Comparison of ENCODE assay signal across 10 mouse cellular contexts in genomic region chr14:88466416-88466815, GRCm38 (mm10). TPM values are rescaled to one million over a fixed set of nuclear protein-coding genes. Genes with fewer than 3 reads are reported as not detected.
DNase-seq lines count a peak whose midpoint lies in the region; ATAC-seq and TF ChIP-seq lines count a peak whose summit lies in the region.
"Had no signal": no experiment of that assay in that cellular context is flagged by ENCODE, and none has a peak within 500 bp of the region (broad histone marks: within the 10 kb centered on the region; RNA-seq: fewer than 3 reads in every experiment).

No protein-coding gene starts in this region.

- no peak overlapping the region for H3K4me3 ChIP-seq in hindbrain, embryonic 11.5 days (ENCODE audit: low read depth, low read length)
- H3K4me3 ChIP-seq in hindbrain, embryonic 12.5 days: no peak overlapping the region
- H3K4me3 ChIP-seq in lung, adult 2 months (replicated peaks; ENCODE audit: extremely low read depth, low read depth, low read length): no peak overlapping the region
- H3K4me3 ChIP-seq in midbrain, embryonic 16.5 days (ENCODE audit: low read depth, low read length): no peak overlapping the region
- H3K4me3 ChIP-seq: embryonic facial prominence, embryonic 13.5 days; heart, embryonic 13.5 days; limb, embryonic 13.5 days had no signal

- H3K4me2 ChIP-seq in hindbrain, embryonic 11.5 days (replicated peaks; ENCODE audit: low read depth, low read length): no peak overlapping the region
- H3K4me2 ChIP-seq in hindbrain, embryonic 12.5 days (replicated peaks): no peak overlapping the region
- peak overlapping the region; percentile 16 for H3K4me2 ChIP-seq in midbrain, embryonic 16.5 days (ENCODE audit: low read length)
- H3K4me2 ChIP-seq: embryonic facial prominence, embryonic 13.5 days; heart, embryonic 13.5 days; limb, embryonic 13.5 days had no signal

- no peak for TF ChIP-seq CTCF in lung, adult 2 months (IDR thresholded peaks at IDR 0.05; ENCODE audit: insufficient read depth, low read length)

- H3K4me1 ChIP-seq in hindbrain, embryonic 11.5 days (replicated peaks; ENCODE audit: control insufficient read depth, insufficient read depth, low read length): no peaks in the 10 kb centered on the region
- H3K4me1 ChIP-seq in hindbrain, embryonic 12.5 days: peaks cover 14% of the 10 kb centered on the region
- H3K4me1 ChIP-seq in lung, adult 2 months (ENCODE audit: control insufficient read depth, insufficient read depth, low read length): no peaks in the 10 kb centered on the region
- H3K4me1 ChIP-seq in midbrain, embryonic 16.5 days (ENCODE audit: control insufficient read depth, insufficient read depth, low read length): peaks cover 10% of the 10 kb centered on the region; the same call in 1 of the 2 replicates

- no peaks in the 10 kb centered on the region for H3K9me3 ChIP-seq in hindbrain, embryonic 11.5 days (ENCODE audit: control insufficient read depth, low read length)
- no peaks in the 10 kb centered on the region for H3K9me3 ChIP-seq in hindbrain, embryonic 12.5 days (replicated peaks)
- H3K9me3 ChIP-seq in midbrain, embryonic 16.5 days (replicated peaks; ENCODE audit: control insufficient read depth, low read length, poor library complexity, severe bottlenecking): no peaks in the 10 kb centered on the region
- H3K9me3 ChIP-seq: embryonic facial prominence, embryonic 13.5 days; heart, embryonic 13.5 days; limb, embryonic 13.5 days had no signal

- H3K27ac ChIP-seq in hindbrain, embryonic 11.5 days (ENCODE audit: low read depth, low read length): no peak overlapping the region
- no peak overlapping the region for H3K27ac ChIP-seq in hindbrain, embryonic 12.5 days
- no peak overlapping the region for H3K27ac ChIP-seq in midbrain, embryonic 16.5 days (ENCODE audit: low read length)
- H3K27ac ChIP-seq: embryonic facial prominence, embryonic 13.5 days; heart, embryonic 13.5 days; limb, embryonic 13.5 days had no signal

- no peak for ATAC-seq in hindbrain, embryonic 11.5 days (ENCODE audit: low FRiP score)
- ATAC-seq in hindbrain, embryonic 12.5 days (ENCODE audit: low FRiP score): no peak
- no peak for ATAC-seq in midbrain, embryonic 16.5 days

- H3K9ac ChIP-seq in hindbrain, embryonic 11.5 days (ENCODE audit: low read depth, low read length): no peak overlapping the region
- no peak overlapping the region for H3K9ac ChIP-seq in hindbrain, embryonic 12.5 days
- no peak overlapping the region for H3K9ac ChIP-seq in midbrain, embryonic 16.5 days (ENCODE audit: low read depth, low read length)
- H3K9ac ChIP-seq: embryonic facial prominence, embryonic 13.5 days; heart, embryonic 13.5 days; limb, embryonic 13.5 days had no signal

- DNase-seq in hindbrain, embryonic 11.5 days (ENCODE audit: low spot score): peak; percentile 48
- peak; percentile 27 for DNase-seq in lung, postnatal 10 days
- no peak for DNase-seq in lung, adult 2 months
- peak; percentile 68 for DNase-seq in brain, adult 2 months (ENCODE audit: low read depth, low spot score)
- DNase-seq in urinary bladder, postnatal 10 days (ENCODE audit: low spot score): no peak

- no peaks in the 10 kb centered on the region for H3K27me3 ChIP-seq in hindbrain, embryonic 11.5 days (ENCODE audit: control insufficient read depth, insufficient read depth, low read length)
- H3K27me3 ChIP-seq in hindbrain, embryonic 12.5 days: peaks cover 5% of the 10 kb centered on the region
- peaks cover 3% of the 10 kb centered on the region; the same call in 1 of the 2 replicates for H3K27me3 ChIP-seq in midbrain, embryonic 16.5 days (ENCODE audit: control insufficient read depth, insufficient read depth, low read depth, low read length)

- WGBS in hindbrain, embryonic 11.5 days: 98% methylated on average over 1 of the region's 1 CpGs
- WGBS in hindbrain, embryonic 12.5 days: 92% methylated on average over 1 of the region's 1 CpGs
- 89% methylated on average over 1 of the region's 1 CpGs for WGBS in lung, adult 2 months
- WGBS in midbrain, embryonic 16.5 days: 83% methylated on average over 1 of the region's 1 CpGs

- no peaks in the 10 kb centered on the region for H3K36me3 ChIP-seq in hindbrain, embryonic 11.5 days (ENCODE audit: control insufficient read depth, insufficient read depth, low read length)
- H3K36me3 ChIP-seq in hindbrain, embryonic 12.5 days: no peaks in the 10 kb centered on the region
- H3K36me3 ChIP-seq in midbrain, embryonic 16.5 days (ENCODE audit: control insufficient read depth, insufficient read depth, low read length): no peaks in the 10 kb centered on the region
- H3K36me3 ChIP-seq: embryonic facial prominence, embryonic 13.5 days; heart, embryonic 13.5 days; limb, embryonic 13.5 days had no signal

- no peak for TF ChIP-seq POLR2A in lung, adult 2 months (IDR thresholded peaks at IDR 0.05; ENCODE audit: borderline replicate concordance, extremely low read depth, low read depth, low read length)

RNA-seq across cellular contexts. Expression of gene Pcdh20, which starts 4.8 kb away (rescaled TPM):
- 1.2 and 1.6 TPM in 2 replicates for polyA plus RNA-seq in hindbrain, embryonic 11.5 days (2014; fragmentation: Nextera tagmentation; extraction: Ambion mirVana)
- polyA plus RNA-seq in hindbrain, embryonic 12.5 days (2016; fragmentation: Nextera tagmentation; extraction: Ambion mirVana): 1.5 and 3.3 TPM in 2 replicates
- 0.11 and 0.17 TPM in 2 replicates for polyA plus RNA-seq in lung, adult 2 months (2012; rRNA removed)
- 6.5 and 9.6 TPM in 2 replicates for polyA plus RNA-seq in midbrain, embryonic 16.5 days (2015; fragmentation: Nextera tagmentation; extraction: Ambion mirVana)

Comparison
In these comparisons a context has a peak if more than half of its experiments do, and no peak if none do; other contexts are left out.
1. DNase-seq: peak in hindbrain, embryonic 11.5 days (single experiment), lung, postnatal 10 days (single experiment) and brain, adult 2 months (single experiment); none in lung, adult 2 months (single experiment) and urinary bladder, postnatal 10 days (single experiment).